Mouse (Mus musculus) ES-E14 (cell line): ENCODE measurements around the gene Gm17428.

Experiments used
- MAFK ChIP-seq: IDR thresholded peaks from 2 replicates; pipeline ENCODE4 v1.6.1; 2014; ENCODE audit warnings: mild to moderate bottlenecking, low read depth, low read length, inconsistent platforms; ENCODE audit not compliant: insufficient read depth
- ZC3H11A ChIP-seq: IDR thresholded peaks from 2 replicates; pipeline ENCODE4 v1.6.1; 2012; ENCODE audit warnings: low read depth, mild to moderate bottlenecking, inconsistent platforms, low read length, borderline replicate concordance
- ZNF384 ChIP-seq: IDR thresholded peaks from 2 replicates; pipeline ENCODE4 v1.6.1; 2012; ENCODE audit warnings: low read depth, low read length, inconsistent platforms

GRCm38 (mm10) chr14:54927296-54927695, 49.4 kb upstream of the Gm17428 start:
- TF ChIP-seq ZC3H11A (no peak), ZNF384 (no peak), MAFK (no peak)
